Mouse (Mus musculus) liver, adult 2 months (tissue): ENCODE data around the gene Adgrf3. TPM values are rescaled to one million over a fixed set of nuclear protein-coding genes. Genes with fewer than 3 reads are reported as not detected.

Experiments
- DNase-seq: peaks from one replicate; pipeline ENCODE4 v3.0.0-alpha.2; 2011; ENCODE audit warnings: low read depth, low spot score; ENCODE audit errors: extremely low read depth
- H3K27ac ChIP-seq: fragments of 200-500 bp; replicated peaks from 2 replicates; pipeline ENCODE4 v1.5.1; 2012; ENCODE audit warnings: low read depth, mild to moderate bottlenecking, control low read depth, inconsistent platforms, low read length; ENCODE audit not compliant: insufficient read depth
- H3K27me3 ChIP-seq: fragments of 200-500 bp; 2 replicates; pipeline ENCODE4 v1.6.1; 2012; ENCODE audit warnings: mild to moderate bottlenecking, moderate library complexity, low read length, inconsistent platforms; ENCODE audit not compliant: control insufficient read depth, insufficient read depth
- H3K36me3 ChIP-seq: fragments of 200-500 bp; 2 replicates; pipeline ENCODE4 v1.6.1; 2012; ENCODE audit warnings: low read length, inconsistent platforms; ENCODE audit not compliant: control insufficient read depth, insufficient read depth
- H3K4me1 ChIP-seq: fragments of 200-500 bp; 2 replicates; pipeline ENCODE4 v1.6.1; 2011; ENCODE audit warnings: low read length; ENCODE audit not compliant: control insufficient read depth, insufficient read depth
- H3K4me3 ChIP-seq: fragments of 200-500 bp; 2 replicates; pipeline ENCODE4 v1.5.1; 2011; ENCODE audit warnings: low read depth, mild to moderate bottlenecking, control low read depth, low read length, moderate library complexity; ENCODE audit not compliant: insufficient read depth
- H3K79me2 ChIP-seq: fragments of 200-500 bp; 2 replicates; pipeline ENCODE4 v1.6.1; 2012; ENCODE audit warnings: inconsistent platforms, mild to moderate bottlenecking, low read length, moderate library complexity; ENCODE audit not compliant: control insufficient read depth, insufficient read depth
- H3K9ac ChIP-seq: fragments of 200-500 bp; 2 replicates; pipeline ENCODE4 v1.6.1; 2012; ENCODE audit warnings: low read depth, mild to moderate bottlenecking, control low read depth, inconsistent platforms, low read length
- CTCF ChIP-seq: fragments of 200-500 bp; IDR thresholded peaks from 2 replicates; pipeline ENCODE4 v1.5.1; 2011; ENCODE audit warnings: low read depth, low read length, control low read depth
- POLR2A ChIP-seq: fragments of 200-500 bp; IDR thresholded peaks from 2 replicates; pipeline ENCODE4 v1.6.1; 2011; ENCODE audit warnings: low read length, control low read depth; ENCODE audit not compliant: insufficient read depth; ENCODE audit errors: extremely low read depth
- WGBS: fragments of 180-500 bp; shearing (Covaris S2); methylation state at CpG from one replicate; pipeline ENCODE4 v1.1.7; 2018; 5-methylcytosine and 5-hydroxymethylcytosine counted together
- polyA plus RNA-seq: library from polyadenylated mRNA; depleted of rRNA; stranded (reverse); fragments of >200 nt; gene quantifications from 2 replicates; pipeline ENCODE4 v1.2.3, GENCODE M21; 2012
- total RNA-seq: library from RNA; depleted of rRNA; stranded (reverse); fragments of >200 nt; gene quantifications from 2 replicates; pipeline ENCODE4 v1.2.3, GENCODE M21; 2014

Gene Adgrf3
- total and polyA plus RNA-seq, 2 experiments = not detected

DNA sequence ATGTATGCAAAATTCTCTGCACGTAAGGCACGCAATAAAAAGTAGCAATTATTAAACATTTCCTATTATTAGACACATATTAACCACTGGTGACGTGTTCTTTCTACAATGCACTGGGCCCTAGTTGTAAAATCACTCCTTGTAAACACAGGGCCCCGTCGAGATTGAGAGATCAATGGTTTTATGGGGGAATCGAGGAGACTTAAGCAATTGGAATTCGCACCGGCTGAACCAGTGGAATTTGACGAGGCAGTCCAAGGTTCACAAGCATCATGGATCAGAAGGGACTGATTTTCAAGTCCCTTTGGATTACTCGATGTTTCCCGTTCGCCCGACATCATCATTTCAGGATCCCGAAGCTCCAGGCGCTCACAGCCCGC lies 26.4 kb upstream of the Adgrf3 start:
- Histone ChIP-seq H3K27me3 (no peaks in the 10 kb centered on the region), H3K36me3 (no peaks in the 10 kb centered on the region), H3K27ac (peak overlapping the region; percentile 75), H3K79me2 (peaks cover 18% of the 10 kb centered on the region; the same call in 1 of the 2 replicates), H3K4me1 (peaks cover 20% of the 10 kb centered on the region), H3K9ac (peak overlapping the region; percentile 49; the same call in 1 of the 2 replicates), H3K4me3 (peak overlapping the region; percentile 70)
- DNase-seq = peak; percentile 87
- TF ChIP-seq CTCF = no peak
- WGBS = 12% methylated on average over 16 of the region's 16 CpGs

DNA sequence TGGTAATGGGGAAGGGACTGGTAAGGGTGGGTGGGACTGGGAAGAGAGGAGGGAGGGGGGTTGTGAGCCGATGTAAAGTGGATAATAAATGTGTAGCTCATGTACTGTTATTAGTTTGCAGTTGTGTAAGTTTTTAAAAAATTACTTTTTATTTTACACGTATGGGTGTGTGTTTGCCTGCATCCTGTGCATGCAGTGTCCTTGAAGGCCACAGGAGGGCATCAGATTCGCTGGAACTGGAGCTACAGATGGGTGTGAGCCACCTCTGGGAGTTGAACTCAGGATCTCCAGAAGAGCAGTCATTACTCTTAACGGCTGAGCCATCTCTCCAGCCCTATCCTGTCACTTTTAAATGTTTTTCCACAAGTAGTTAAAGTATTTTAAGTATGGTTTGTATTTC lies 25.4 kb upstream of the Adgrf3 start:
- Histone ChIP-seq H3K79me2 (peaks cover 11% of the 10 kb centered on the region; the same call in 1 of the 2 replicates), H3K4me1 (peaks cover 11% of the 10 kb centered on the region), H3K9ac (no peak overlapping the region), H3K27me3 (no peaks in the 10 kb centered on the region), H3K4me3 (no peak overlapping the region), H3K27ac (no peak overlapping the region), H3K36me3 (no peaks in the 10 kb centered on the region)
- WGBS = 53% methylated on average over 4 of the region's 4 CpGs
- TF ChIP-seq POLR2A (no peak), CTCF (peak; percentile 74)
- peak; percentile 59 for DNase-seq

DNA sequence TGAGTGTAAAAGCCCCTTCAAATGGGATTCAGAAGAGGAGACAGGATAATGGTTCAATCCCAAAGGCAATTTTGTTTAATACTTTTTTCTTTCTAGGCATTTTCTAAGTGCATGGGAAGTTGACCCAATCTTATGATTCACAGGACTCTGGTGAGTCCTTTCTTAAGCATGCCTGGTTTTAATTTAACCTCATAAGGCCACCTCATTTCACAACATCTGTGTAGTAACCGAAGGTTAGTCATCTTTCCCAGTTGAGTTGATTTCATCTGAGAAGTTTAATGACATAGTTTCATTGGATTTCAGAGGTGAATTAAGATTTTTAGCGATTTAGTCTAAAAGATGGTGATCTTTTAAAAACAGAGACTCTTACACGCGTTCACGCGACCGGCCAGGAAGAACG lies 17.2 kb upstream of the Adgrf3 start:
- H3K36me3 ChIP-seq = no peaks in the 10 kb centered on the region
- peaks cover 11% of the 10 kb centered on the region for H3K4me1 ChIP-seq
- H3K4me3 ChIP-seq = no peak overlapping the region
- TF ChIP-seq POLR2A (no peak), CTCF (no peak)
- H3K9ac ChIP-seq = no peak overlapping the region
- 78% methylated on average over 8 of the region's 8 CpGs for WGBS
- H3K79me2 ChIP-seq = no peaks in the 10 kb centered on the region
- peak; percentile 86 for DNase-seq
- H3K27me3 ChIP-seq = no peaks in the 10 kb centered on the region
- no peak overlapping the region for H3K27ac ChIP-seq

DNA sequence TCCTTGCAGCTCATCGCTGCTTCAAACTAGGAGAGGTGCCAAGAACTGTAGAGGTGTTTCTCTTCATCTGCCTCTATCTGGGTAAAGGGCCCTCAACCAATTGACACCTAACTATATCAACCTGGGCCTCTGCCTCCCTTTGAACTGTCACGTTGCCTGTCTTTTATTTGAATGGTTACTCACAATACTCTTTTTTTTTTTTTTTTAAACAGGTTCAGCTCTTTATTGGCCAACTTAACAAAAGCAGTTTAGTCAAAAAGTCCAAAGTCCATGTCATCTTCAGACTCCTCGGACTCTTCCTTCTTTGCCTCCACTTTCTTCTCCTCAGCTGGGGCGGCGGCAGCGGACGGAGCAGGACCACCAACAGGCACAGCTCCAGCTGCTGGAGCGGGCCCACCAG lies 15.1 kb upstream of the Adgrf3 start:
- Histone ChIP-seq H3K4me1 (peaks cover 11% of the 10 kb centered on the region), H3K27ac (peak overlapping the region; percentile 80; the same call in 1 of the 2 replicates), H3K36me3 (no peaks in the 10 kb centered on the region), H3K79me2 (no peaks in the 10 kb centered on the region), H3K4me3 (peak overlapping the region; percentile 65; the same call in 1 of the 2 replicates), H3K9ac (no peak overlapping the region), H3K27me3 (no peaks in the 10 kb centered on the region)
- no peak for TF ChIP-seq POLR2A
- no peak for TF ChIP-seq CTCF
- 45% methylated on average over 8 of the region's 8 CpGs for WGBS
- peak; percentile 81 for DNase-seq

DNA sequence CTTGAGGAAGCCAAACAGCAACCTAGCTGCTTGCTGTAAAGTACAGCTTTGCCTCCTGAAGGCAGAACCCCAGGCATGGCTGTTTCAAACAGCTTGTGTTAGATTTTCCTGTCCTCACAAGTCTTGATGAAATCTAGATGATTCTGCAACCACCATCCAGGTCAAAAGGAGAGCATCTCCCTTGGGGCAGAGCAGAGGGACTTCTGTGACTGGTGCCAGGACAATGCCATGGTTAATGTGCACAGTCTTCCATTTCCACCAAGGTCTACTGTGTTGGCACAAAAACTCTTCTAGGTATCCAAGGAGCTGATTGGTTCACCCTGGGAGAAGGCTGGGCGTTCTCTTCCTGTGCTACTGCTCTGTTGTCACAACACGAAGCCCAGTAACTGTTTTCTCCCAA lies 14.2 kb upstream of the Adgrf3 start:
- no peak for DNase-seq
- 89% methylated on average over 2 of the region's 2 CpGs for WGBS

DNA sequence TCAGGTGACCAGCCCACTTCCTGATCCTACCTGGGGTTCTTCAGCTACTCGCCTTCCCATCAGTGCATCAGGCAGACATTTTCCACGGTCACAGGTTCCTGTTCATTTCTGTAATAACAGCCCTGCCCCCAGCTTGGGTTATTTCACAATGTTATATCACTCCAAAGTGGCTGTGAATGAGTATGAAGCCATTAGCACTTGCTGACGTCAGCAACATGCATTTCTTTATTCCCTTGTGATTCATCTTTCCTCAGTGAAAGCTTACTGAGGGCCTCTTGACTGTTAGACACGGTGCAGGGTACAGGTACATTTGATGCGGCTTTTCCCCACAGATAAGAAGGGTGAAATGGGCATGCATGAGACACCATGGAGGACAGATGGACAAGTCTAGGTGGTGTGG lies 10.4 kb upstream of the Adgrf3 start:
- Histone ChIP-seq H3K27ac (no peak overlapping the region), H3K36me3 (no peaks in the 10 kb centered on the region), H3K4me3 (no peak overlapping the region), H3K27me3 (no peaks in the 10 kb centered on the region), H3K79me2 (no peaks in the 10 kb centered on the region), H3K4me1 (peaks cover 5% of the 10 kb centered on the region), H3K9ac (no peak overlapping the region)
- no peak for TF ChIP-seq CTCF
- no peak for TF ChIP-seq POLR2A
- no peak for DNase-seq
- WGBS = 70% methylated on average over 5 of the region's 5 CpGs

More for the DNA sequence above, 14.2 kb upstream of the Adgrf3 start:
- H3K79me2 ChIP-seq = no peaks in the 10 kb centered on the region
- TF ChIP-seq POLR2A = no peak
- H3K36me3 ChIP-seq = no peaks in the 10 kb centered on the region
- H3K4me1 ChIP-seq = peaks cover 11% of the 10 kb centered on the region
- H3K27me3 ChIP-seq = no peaks in the 10 kb centered on the region
- no peak overlapping the region for H3K9ac ChIP-seq
- H3K4me3 ChIP-seq = no peak overlapping the region
- no peak overlapping the region for H3K27ac ChIP-seq
